In the genomic region with DNA sequence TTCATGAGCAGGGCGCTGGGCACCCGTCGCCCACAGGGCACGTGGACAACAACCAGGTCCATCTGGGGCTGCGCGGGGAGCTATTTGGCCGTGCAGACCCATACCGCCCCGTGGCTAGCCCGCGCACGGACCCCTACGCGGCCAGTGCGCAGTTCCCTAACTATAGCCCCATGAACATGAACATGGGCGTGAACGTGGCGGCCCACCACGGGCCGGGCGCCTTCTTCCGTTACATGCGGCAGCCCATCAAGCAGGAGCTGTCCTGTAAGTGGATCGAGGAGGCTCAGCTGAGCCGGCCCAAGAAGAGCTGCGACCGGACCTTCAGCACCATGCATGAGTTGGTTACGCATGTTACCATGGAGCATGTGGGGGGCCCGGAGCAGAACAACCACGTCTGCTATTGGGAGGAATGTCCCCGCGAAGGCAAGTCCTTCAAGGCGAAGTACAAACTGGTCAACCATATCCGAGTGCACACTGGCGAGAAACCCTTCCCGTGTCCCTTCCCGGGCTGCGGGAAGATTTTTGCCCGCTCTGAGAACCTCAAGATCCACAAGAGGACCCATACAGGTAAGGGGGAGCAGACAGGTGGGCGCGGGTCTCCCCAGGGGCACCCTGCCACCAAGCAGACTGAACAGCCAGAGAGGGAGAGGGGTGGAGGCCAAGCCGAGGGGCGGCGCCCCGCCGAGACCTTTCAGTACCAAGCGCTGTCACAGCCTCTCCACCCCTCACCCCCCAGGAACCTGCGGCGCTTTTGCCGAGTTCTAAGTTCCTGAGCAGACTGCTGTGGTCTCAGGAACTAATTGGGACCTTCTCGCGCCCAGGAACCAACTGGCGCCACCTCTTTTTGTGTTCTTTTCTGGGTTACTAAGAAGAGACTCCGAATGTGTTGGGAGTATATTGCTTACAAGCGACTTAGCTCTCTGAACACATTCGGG, we compare ENCODE assay signal across 8 mouse cellular contexts. TPM values are rescaled to one million over a fixed set of nuclear protein-coding genes. Genes with fewer than 3 reads are reported as not detected.
A peak's percentile ranks its signal among the peaks of the same experiment; 100 is the strongest.
DNase-seq lines count a peak whose midpoint lies in the region; ATAC-seq and TF ChIP-seq lines count a peak whose summit lies in the region.

No protein-coding gene starts in this region.

- H3K9ac ChIP-seq in liver, embryonic 16.5 days (ENCODE audit: low read depth, low read length), result no peak overlapping the region
- H3K9ac ChIP-seq in liver, postnatal 0 days (replicated peaks), result no peak overlapping the region
- H3K9ac ChIP-seq in intestine, embryonic 15.5 days, result no peak overlapping the region
- no peak overlapping the region for H3K9ac ChIP-seq in stomach, embryonic 14.5 days (replicated peaks; ENCODE audit: low read depth, low read length)

- ATAC-seq in liver, embryonic 16.5 days (ENCODE audit: low read depth), result no peak
- no peak for ATAC-seq in liver, postnatal 0 days
- peak; percentile 9; the same call in 1 of the 2 replicates for ATAC-seq in intestine, embryonic 15.5 days
- ATAC-seq in stomach, embryonic 14.5 days (ENCODE audit: insufficient number of reproducible peaks, insufficient read depth, low FRiP score, low read depth), result no peak

- no peak overlapping the region for H3K27ac ChIP-seq in liver, embryonic 16.5 days (ENCODE audit: low read length)
- no peak overlapping the region for H3K27ac ChIP-seq in liver, postnatal 0 days (ENCODE audit: low read depth)
- H3K27ac ChIP-seq in intestine, embryonic 15.5 days, result no peak overlapping the region
- no peak overlapping the region for H3K27ac ChIP-seq in stomach, embryonic 14.5 days (ENCODE audit: low read length)

- H3K27me3 ChIP-seq in liver, embryonic 16.5 days (ENCODE audit: control insufficient read depth, insufficient read depth, low read depth, low read length), result peaks cover 67% of the 10 kb centered on the region
- peaks cover 68% of the 10 kb centered on the region for H3K27me3 ChIP-seq in liver, postnatal 0 days (ENCODE audit: insufficient read depth, low read length)
- H3K27me3 ChIP-seq in intestine, embryonic 15.5 days (replicated peaks), result peaks cover 43% of the 10 kb centered on the region
- peaks cover 8% of the 10 kb centered on the region; the same call in 1 of the 2 replicates for H3K27me3 ChIP-seq in stomach, embryonic 14.5 days (ENCODE audit: control insufficient read depth, insufficient read depth, low read length)

- no peak overlapping the region for H3K4me2 ChIP-seq in liver, embryonic 16.5 days (ENCODE audit: low read depth, low read length)
- no peak overlapping the region for H3K4me2 ChIP-seq in liver, postnatal 0 days (ENCODE audit: low read depth, low read length)
- H3K4me2 ChIP-seq in intestine, embryonic 15.5 days (replicated peaks), result peak overlapping the region; percentile 60
- H3K4me2 ChIP-seq in stomach, embryonic 14.5 days (replicated peaks; ENCODE audit: low read depth, low read length), result no peak overlapping the region

- no peak for TF ChIP-seq CTCF in liver, postnatal 0 days (IDR thresholded peaks at IDR 0.05; ENCODE audit: low read depth)

- H3K4me1 ChIP-seq in liver, embryonic 16.5 days (ENCODE audit: control insufficient read depth, low read depth, low read length), result no peaks in the 10 kb centered on the region
- no peaks in the 10 kb centered on the region for H3K4me1 ChIP-seq in liver, postnatal 0 days (ENCODE audit: insufficient read depth)
- peaks cover 10% of the 10 kb centered on the region; the same call in 1 of the 2 replicates for H3K4me1 ChIP-seq in intestine, embryonic 15.5 days (replicated peaks)
- no peaks in the 10 kb centered on the region for H3K4me1 ChIP-seq in stomach, embryonic 14.5 days (ENCODE audit: control insufficient read depth, insufficient read depth, low read length)

- WGBS in liver, embryonic 16.5 days (ENCODE audit: insufficient replicate concordance), result 16% methylated on average over 56 of the region's 56 CpGs
- 17% methylated on average over 46 of the region's 56 CpGs for WGBS in liver, postnatal 0 days (ENCODE audit: insufficient replicate concordance)
- 20% methylated on average over 52 of the region's 56 CpGs for WGBS in intestine, embryonic 15.5 days
- 20% methylated on average over 56 of the region's 56 CpGs for WGBS in stomach, embryonic 14.5 days

- no peaks in the 10 kb centered on the region for H3K36me3 ChIP-seq in liver, embryonic 16.5 days (ENCODE audit: control insufficient read depth, insufficient read depth)
- H3K36me3 ChIP-seq in liver, postnatal 0 days (replicated peaks; ENCODE audit: insufficient read depth, low read length), result no peaks in the 10 kb centered on the region
- H3K36me3 ChIP-seq in intestine, embryonic 15.5 days, result no peaks in the 10 kb centered on the region
- H3K36me3 ChIP-seq in stomach, embryonic 14.5 days (ENCODE audit: control insufficient read depth, insufficient read depth, low read length), result no peaks in the 10 kb centered on the region

- TF ChIP-seq EP300 in liver, postnatal 0 days (IDR thresholded peaks at IDR 0.05; ENCODE audit: low read depth), result no peak

- no peaks in the 10 kb centered on the region for H3K9me3 ChIP-seq in liver, embryonic 16.5 days (replicated peaks; ENCODE audit: control insufficient read depth, low read length)
- no peaks in the 10 kb centered on the region for H3K9me3 ChIP-seq in liver, postnatal 0 days (ENCODE audit: low read length)
- H3K9me3 ChIP-seq in intestine, embryonic 15.5 days, result no peaks in the 10 kb centered on the region
- H3K9me3 ChIP-seq in stomach, embryonic 14.5 days (ENCODE audit: control insufficient read depth, low read depth, low read length), result no peaks in the 10 kb centered on the region

- H3K4me3 ChIP-seq in liver, embryonic 16.5 days (ENCODE audit: low read depth, low read length), result 0 out of 2 replicates have a peak overlapping the region, but pooled peaks have one; percentile 17
- H3K4me3 ChIP-seq in liver, postnatal 0 days (ENCODE audit: low read depth, low read length), result no peak overlapping the region
- peak overlapping the region; percentile 19 for H3K4me3 ChIP-seq in intestine, embryonic 15.5 days (replicated peaks)
- peak overlapping the region; percentile 23; the same call in 1 of the 2 replicates for H3K4me3 ChIP-seq in stomach, embryonic 14.5 days (ENCODE audit: low read depth, low read length)

- peak; percentile 29 for DNase-seq in cerebellum, adult 11 months
- DNase-seq in cerebellum, adult 9-10 months, result no peak
- DNase-seq in liver, postnatal 0 days, result no peak
- no peak for DNase-seq in gastrocnemius, adult 18-20 months (ENCODE audit: low spot score)
- no peak for DNase-seq in right cerebral cortex, postnatal 10 days (ENCODE audit: low spot score in 2 of 2)

RNA-seq across cellular contexts. Expression of gene Zic3, which starts 9.4 kb away (rescaled TPM):
- not detected in 2 replicates for polyA plus RNA-seq in liver, embryonic 16.5 days (2015; fragmentation: Nextera tagmentation; extraction: Ambion mirVana)
- polyA plus RNA-seq in liver, postnatal 0 days (2015; fragmentation: Nextera tagmentation; extraction: Ambion mirVana), result not detected in 2 replicates
- polyA plus RNA-seq in intestine, embryonic 15.5 days (2015; fragmentation: Nextera tagmentation; extraction: Ambion mirVana), result not detected in 2 replicates
- polyA plus RNA-seq in stomach, embryonic 14.5 days (2014; fragmentation: Nextera tagmentation; extraction: Ambion mirVana), result not detected in 2 replicates
- total RNA-seq in gastrocnemius, adult 18-20 months (2021), result not detected
